Mouse (Mus musculus): ENCODE data around the gene Gm815. TPM values are rescaled to one million over a fixed set of nuclear protein-coding genes. Genes with fewer than 3 reads are reported as not detected.

The Gm815 gene
- polyA plus RNA-seq, 1 experiment = not detected

DNA sequence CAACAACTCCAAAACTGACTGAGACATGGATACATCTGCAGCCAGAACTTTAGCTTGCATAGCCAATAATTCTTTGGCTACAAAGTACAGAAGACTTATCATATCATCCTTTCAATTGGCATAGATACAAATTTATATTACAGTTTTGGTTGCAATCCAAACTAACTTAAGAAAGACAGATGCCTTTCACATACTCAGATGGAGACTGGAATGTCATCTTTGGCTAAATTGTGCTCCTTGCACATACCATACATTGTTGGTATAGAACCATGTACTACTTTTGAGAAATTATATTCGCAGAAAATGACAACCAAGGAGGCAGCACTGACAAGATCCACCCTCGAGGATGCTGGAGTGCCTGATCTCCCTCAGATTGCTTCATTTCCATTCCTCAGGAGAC, 35.1 kb downstream of the Gm815 start:
- Histone ChIP-seq H3K36me3 (replicated peaks; ENCODE audit: low read length) (no peaks in the 10 kb centered on the region), H3K4me3 (replicated peaks) (no peak overlapping the region)

DNA sequence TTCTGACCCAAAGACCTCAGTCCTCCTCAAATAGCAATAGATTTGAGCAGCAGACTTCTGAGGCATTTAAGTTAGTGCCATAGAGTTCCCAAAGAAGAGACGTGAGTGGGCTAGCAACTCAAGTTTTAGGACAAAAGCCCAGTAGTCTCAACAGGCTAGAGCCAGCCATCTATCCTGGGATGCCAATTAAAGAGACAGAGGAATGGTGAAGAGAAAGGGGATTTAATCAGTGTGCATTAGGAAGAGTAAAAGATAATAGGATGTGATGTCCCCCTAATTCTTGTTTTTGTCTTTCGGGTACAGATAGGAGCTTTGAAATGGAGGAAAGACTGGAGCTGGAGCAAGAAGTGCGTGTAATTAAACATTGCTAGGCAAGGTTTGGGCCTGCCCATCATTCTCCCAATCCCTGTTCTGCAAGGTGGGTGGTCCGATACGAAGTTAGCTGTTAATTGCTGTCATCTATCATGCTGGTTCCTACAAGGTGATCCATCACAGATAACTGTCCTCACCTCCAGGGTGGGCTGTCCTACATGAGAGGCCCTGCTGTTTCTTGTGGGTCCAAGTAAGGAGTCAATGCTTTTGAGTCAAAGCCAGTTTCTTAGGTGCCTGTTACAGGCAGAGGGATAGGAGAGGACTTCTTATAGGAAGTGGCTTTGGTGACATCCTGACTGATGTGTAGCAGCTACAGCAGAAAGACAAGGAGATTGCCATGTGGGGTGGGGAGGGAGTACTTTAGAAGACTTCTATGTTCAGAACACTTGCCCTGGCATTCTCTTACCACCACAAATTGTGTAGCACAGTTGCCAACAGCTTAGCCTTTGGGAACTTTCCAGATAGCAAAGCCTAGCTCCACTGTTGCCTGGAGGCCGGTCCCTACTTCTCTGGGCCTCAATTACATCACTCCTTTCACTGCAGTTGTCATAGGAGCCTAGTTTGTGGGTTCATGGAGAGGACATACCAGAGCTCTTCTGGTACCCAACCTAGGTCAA, 44.9 kb downstream of the Gm815 start:
- H3K4me3 ChIP-seq (replicated peaks) = no peak overlapping the region
- no peaks in the 10 kb centered on the region for H3K9me3 ChIP-seq
- no peaks in the 10 kb centered on the region for H3K27me3 ChIP-seq (replicated peaks)
- TF ChIP-seq FLI1 (IDR thresholded peaks at IDR 0.05; ENCODE audit: low read length) (no peak), GATA1 (IDR thresholded peaks at IDR 0.05; ENCODE audit: borderline replicate concordance, low read length) (no peak)
- H3K4me1 ChIP-seq = peaks cover 24% of the 10 kb centered on the region
- H3K36me3 ChIP-seq (replicated peaks; ENCODE audit: low read length) = no peaks in the 10 kb centered on the region

More for the DNA sequence above, 35.1 kb downstream of the Gm815 start:
- Histone ChIP-seq H3K4me1 (peaks cover 4% of the 10 kb centered on the region), H3K27me3 (replicated peaks) (peaks cover 2% of the 10 kb centered on the region), H3K9me3 (no peaks in the 10 kb centered on the region)
- TF ChIP-seq FLI1 (IDR thresholded peaks at IDR 0.05; ENCODE audit: low read length) (no peak), GATA1 (IDR thresholded peaks at IDR 0.05; ENCODE audit: borderline replicate concordance, low read length) (no peak)

DNA sequence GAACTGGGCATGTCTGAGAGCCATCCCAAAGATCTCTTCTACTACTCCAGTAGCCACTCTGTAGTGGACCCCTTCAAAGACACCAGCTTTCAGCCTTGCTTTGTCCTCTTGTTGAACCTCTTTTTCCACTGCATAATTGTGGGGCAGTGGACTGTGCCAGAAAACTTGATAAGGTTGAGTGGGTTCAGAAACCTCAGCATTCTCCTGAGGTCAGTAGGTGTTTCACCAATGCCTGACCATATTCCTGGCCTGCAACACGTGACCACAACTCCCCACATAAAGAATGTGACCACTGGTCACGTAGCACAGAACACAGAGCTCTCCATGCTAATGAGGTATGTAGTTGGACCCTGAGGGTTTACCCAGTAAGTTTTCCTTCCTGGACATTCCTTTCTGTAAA, 48.5 kb downstream of the Gm815 start:
- no peak for TF ChIP-seq GATA1 (IDR thresholded peaks at IDR 0.05; ENCODE audit: borderline replicate concordance, low read length)
- TF ChIP-seq FLI1 (IDR thresholded peaks at IDR 0.05; ENCODE audit: low read length) = no peak
- Histone ChIP-seq H3K27me3 (replicated peaks) (no peaks in the 10 kb centered on the region), H3K9me3 (no peaks in the 10 kb centered on the region), H3K36me3 (replicated peaks; ENCODE audit: low read length) (no peaks in the 10 kb centered on the region), H3K4me1 (peaks cover 32% of the 10 kb centered on the region), H3K4me3 (replicated peaks) (no peak overlapping the region)

Data from megakaryocyte, embryonic 14.5 days (primary cell).